Mouse (Mus musculus) stomach, postnatal 0 days (tissue): ENCODE data around the gene Pigo. TPM values are rescaled to one million over a fixed set of nuclear protein-coding genes. Genes with fewer than 3 reads are reported as not detected.

Source experiments
- ATAC-seq: fragments of 200-750 bp; cut with Nextera tagmentation; 2 replicates; pipeline ENCODE4 v1.8.0; 2017; ENCODE audit not compliant: low FRiP score, low TSS enrichment
- DNase-seq: peaks from one replicate; pipeline ENCODE4 v3.0.0-alpha.2; 2016; ENCODE audit warnings: low spot score
- H3K27ac ChIP-seq: fragments of 300-500 bp; sonication (generic); replicated peaks from 2 replicates; pipeline ENCODE4 v1.5.1; 2014; ENCODE audit warnings: mild to moderate bottlenecking, control low read depth
- H3K27me3 ChIP-seq: fragments of 300-500 bp; sonication (generic); 2 replicates; pipeline ENCODE4 v1.6.1; 2014; ENCODE audit warnings: low read length; ENCODE audit not compliant: control insufficient read depth, insufficient read depth
- H3K36me3 ChIP-seq: fragments of 300-500 bp; sonication (generic); 2 replicates; pipeline ENCODE4 v1.6.1; 2014; ENCODE audit warnings: low read length, mixed read lengths; ENCODE audit not compliant: control insufficient read depth, insufficient read depth
- H3K4me1 ChIP-seq: fragments of 300-500 bp; sonication (generic); replicated peaks from 2 replicates; pipeline ENCODE4 v1.6.1; 2014; ENCODE audit warnings: antibody characterized with exemption; ENCODE audit not compliant: control insufficient read depth, insufficient read depth
- H3K4me2 ChIP-seq: fragments of 300-500 bp; sonication (generic); replicated peaks from 2 replicates; pipeline ENCODE4 v1.6.1; 2014; ENCODE audit warnings: low read depth, mild to moderate bottlenecking, control low read depth, moderate library complexity
- H3K4me3 ChIP-seq: fragments of 300-500 bp; sonication (generic); 2 replicates; pipeline ENCODE4 v1.5.1; 2014; ENCODE audit warnings: low read depth, low read length, control low read depth
- H3K9ac ChIP-seq: fragments of 300-500 bp; sonication (generic); 2 replicates; pipeline ENCODE4 v1.6.1; 2014; ENCODE audit warnings: mild to moderate bottlenecking, low read length, control low read depth, mixed read lengths
- H3K9me3 ChIP-seq: fragments of 300-500 bp; sonication (generic); 2 replicates; pipeline ENCODE4 v1.6.1; 2016; ENCODE audit warnings: low read length; ENCODE audit not compliant: control insufficient read depth
- CTCF ChIP-seq: IDR thresholded peaks from 2 replicates; pipeline ENCODE4 v1.5.1; 2016; ENCODE audit warnings: antibody characterized with exemption, low read depth, mild to moderate bottlenecking, moderate library complexity
- EP300 ChIP-seq: optimal IDR thresholded peaks from 2 replicates; pipeline ENCODE3; 2016; ENCODE audit warnings: antibody characterized with exemption
- WGBS: fragments of 180-500 bp; shearing (Covaris S2); extraction: QIAGEN DNeasy Blood & Tissue Kit; methylation state at CpG from one replicate; pipeline ENCODE4 v1.1.7; 2014; 5-methylcytosine and 5-hydroxymethylcytosine counted together
- polyA plus RNA-seq: library from polyadenylated mRNA; unstranded; fragments of >200 nt; fragmentation: Nextera tagmentation; extraction: Ambion mirVana; gene quantifications from 2 replicates; pipeline ENCODE4 v1.2.1, GENCODE M21; 2015

The Pigo gene
- polyA plus RNA-seq, 1 experiment from 2014 or later, result 10.3 TPM

GRCm38 (mm10) chr4:43029749-43030148 is 4.1 kb upstream of the Pigo start:
- H3K4me2 ChIP-seq, result no peak overlapping the region
- no peak overlapping the region for H3K9ac ChIP-seq
- peaks cover 4% of the 10 kb centered on the region; the same call in 1 of the 2 replicates for H3K4me1 ChIP-seq
- no peaks in the 10 kb centered on the region for H3K27me3 ChIP-seq
- no peaks in the 10 kb centered on the region for H3K9me3 ChIP-seq
- ATAC-seq (no peak), DNase-seq (no peak)
- H3K4me3 ChIP-seq, result no peak overlapping the region
- 89% methylated on average over 9 of the region's 9 CpGs for WGBS
- TF ChIP-seq EP300 (no peak), CTCF (no peak)
- no peak overlapping the region for H3K27ac ChIP-seq
- H3K36me3 ChIP-seq, result peaks cover 12% of the 10 kb centered on the region; the same call in 1 of the 2 replicates

GRCm38 (mm10) chr4:43029121-43029520 is 3.5 kb upstream of the Pigo start:
- DNase-seq (no peak), ATAC-seq (no peak)
- Histone ChIP-seq H3K36me3 (peaks cover 12% of the 10 kb centered on the region; the same call in 1 of the 2 replicates), H3K4me1 (peaks cover 6% of the 10 kb centered on the region; the same call in 1 of the 2 replicates), H3K27ac (no peak overlapping the region), H3K4me2 (no peak overlapping the region), H3K4me3 (no peak overlapping the region), H3K27me3 (no peaks in the 10 kb centered on the region), H3K9ac (no peak overlapping the region), H3K9me3 (no peaks in the 10 kb centered on the region)
- TF ChIP-seq EP300, result no peak
- no peak for TF ChIP-seq CTCF
- WGBS, result 87% methylated on average over 7 of the region's 7 CpGs

- no peaks in the 10 kb centered on the region for H3K9me3 ChIP-seq
- peaks cover 4% of the 10 kb centered on the region; the same call in 1 of the 2 replicates for H3K4me1 ChIP-seq
- peaks cover 17% of the 10 kb centered on the region; the same call in 1 of the 2 replicates for H3K36me3 ChIP-seq
- ATAC-seq, result no peak
- WGBS, result 69% methylated on average over 14 of the region's 14 CpGs
- no peak for DNase-seq
- H3K27ac ChIP-seq, result peak overlapping the region; percentile 93
- H3K4me3 ChIP-seq, result peak overlapping the region; percentile 59
- no peaks in the 10 kb centered on the region for H3K27me3 ChIP-seq
- no peak for TF ChIP-seq EP300
- no peak for TF ChIP-seq CTCF
- H3K9ac ChIP-seq, result peak overlapping the region; percentile 61
- peak overlapping the region; percentile 72 for H3K4me2 ChIP-seq
These were observed 946 bp downstream of the Pigo start for GRCm38 (mm10) chr4:43024673-43025072.

GRCm38 (mm10) chr4:43021341-43021740 is 4.3 kb downstream of the Pigo start:
- Histone ChIP-seq H3K27ac (no peak overlapping the region), H3K27me3 (no peaks in the 10 kb centered on the region), H3K9me3 (no peaks in the 10 kb centered on the region), H3K9ac (no peak overlapping the region), H3K4me2 (no peak overlapping the region), H3K4me3 (no peak overlapping the region), H3K36me3 (peaks cover 17% of the 10 kb centered on the region), H3K4me1 (peaks cover 4% of the 10 kb centered on the region; the same call in 1 of the 2 replicates)
- ATAC-seq (no peak), DNase-seq (no peak)
- 85% methylated on average over 17 of the region's 17 CpGs for WGBS
- TF ChIP-seq CTCF (peak; percentile 11; the same call in 1 of the 2 replicates), EP300 (no peak)

- H3K4me3 ChIP-seq, result no peak overlapping the region
- peaks cover 17% of the 10 kb centered on the region for H3K36me3 ChIP-seq
- peaks cover 4% of the 10 kb centered on the region; the same call in 1 of the 2 replicates for H3K4me1 ChIP-seq
- no peak overlapping the region for H3K9ac ChIP-seq
- ATAC-seq (no peak), DNase-seq (no peak)
- 89% methylated on average over 16 of the region's 16 CpGs for WGBS
- H3K27me3 ChIP-seq, result no peaks in the 10 kb centered on the region
- no peaks in the 10 kb centered on the region for H3K9me3 ChIP-seq
- TF ChIP-seq CTCF (no peak), EP300 (no peak)
- no peak overlapping the region for H3K4me2 ChIP-seq
- no peak overlapping the region for H3K27ac ChIP-seq
These were observed 4.7 kb downstream of the Pigo start for GRCm38 (mm10) chr4:43020876-43021275.

GRCm38 (mm10) chr4:43019641-43020465 is 5.8 kb downstream of the Pigo start:
- Histone ChIP-seq H3K36me3 (peaks cover 17% of the 10 kb centered on the region), H3K27ac (no peak overlapping the region), H3K4me2 (no peak overlapping the region), H3K9me3 (no peaks in the 10 kb centered on the region), H3K9ac (no peak overlapping the region), H3K4me3 (no peak overlapping the region), H3K4me1 (peaks cover 4% of the 10 kb centered on the region; the same call in 1 of the 2 replicates), H3K27me3 (no peaks in the 10 kb centered on the region)
- TF ChIP-seq EP300 (no peak), CTCF (no peak)
- ATAC-seq, result no peak
- DNase-seq, result no peak
- 92% methylated on average over 23 of the region's 23 CpGs for WGBS
